Mouse (Mus musculus) ZHBTc4 (cell line): ENCODE results near the gene Dpysl5.

Source experiments
- DNase-seq: peaks from one replicate; pipeline ENCODE4 v3.0.0-alpha.2; 2011; ENCODE audit warnings: low read depth, low spot score

Dpysl5 gene

GRCm38 (mm10) chr5:30762815-30763510, 51.6 kb downstream of the Dpysl5 start:
- DNase-seq = peak; percentile 67

DNA sequence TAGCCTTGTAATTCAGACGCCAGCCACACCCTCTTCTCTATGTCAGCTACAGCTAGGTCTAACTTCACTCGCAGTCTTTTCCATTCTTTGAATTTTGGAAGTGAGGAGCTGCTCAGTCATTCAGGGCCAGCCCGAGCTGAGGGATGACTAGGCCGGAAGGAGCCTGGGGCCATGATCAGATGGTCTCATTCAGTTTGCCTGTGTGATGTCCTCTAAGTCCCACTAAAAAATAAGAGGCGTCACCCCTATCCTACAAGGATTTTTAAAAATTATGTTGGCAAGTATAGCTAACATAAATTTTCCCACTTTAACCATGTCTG, 52.1 kb downstream of the Dpysl5 start:
- no peak for DNase-seq

DNA sequence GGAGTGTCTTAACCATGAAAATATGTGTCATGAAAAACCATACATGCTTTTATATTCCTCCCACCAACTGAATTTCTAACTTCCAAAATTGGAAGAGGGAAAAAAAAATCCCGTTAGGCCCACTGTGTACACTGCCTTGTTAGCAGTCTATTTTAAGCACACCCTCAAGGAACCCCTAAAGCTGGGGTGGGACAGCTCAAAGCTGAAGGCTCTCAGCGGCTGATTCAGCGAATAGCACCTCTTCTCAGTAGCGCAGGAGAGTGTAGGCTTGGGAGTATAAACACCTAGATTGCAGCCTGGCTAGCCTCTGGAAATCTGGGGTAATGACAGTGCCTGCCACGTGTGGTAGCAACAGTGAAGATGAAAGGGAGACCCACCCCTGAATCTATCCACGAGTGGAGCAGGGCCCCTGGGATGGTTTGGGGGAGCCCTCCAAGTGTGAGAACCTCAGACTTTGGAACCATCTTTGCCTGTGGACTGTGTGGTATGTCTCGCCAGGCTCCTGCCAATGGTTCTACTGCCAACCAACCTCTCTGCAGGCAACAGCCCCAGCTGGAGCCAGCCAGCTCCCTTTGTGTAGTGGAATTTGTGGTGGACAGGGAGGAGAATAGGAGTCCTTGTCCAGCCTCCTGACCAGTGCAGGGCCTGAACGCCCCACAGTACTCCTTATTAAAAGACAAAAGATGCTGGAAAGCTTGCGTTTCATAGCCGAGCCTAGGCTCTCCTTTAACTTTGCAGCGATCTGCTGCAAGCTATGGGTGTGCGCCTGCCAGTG, 54.4 kb downstream of the Dpysl5 start:
- DNase-seq = no peak

GRCm38 (mm10) chr5:30768082-30768481, 56.7 kb downstream of the Dpysl5 start:
- no peak for DNase-seq

GRCm38 (mm10) chr5:30768598-30768997, 57.2 kb downstream of the Dpysl5 start:
- no peak for DNase-seq

DNA sequence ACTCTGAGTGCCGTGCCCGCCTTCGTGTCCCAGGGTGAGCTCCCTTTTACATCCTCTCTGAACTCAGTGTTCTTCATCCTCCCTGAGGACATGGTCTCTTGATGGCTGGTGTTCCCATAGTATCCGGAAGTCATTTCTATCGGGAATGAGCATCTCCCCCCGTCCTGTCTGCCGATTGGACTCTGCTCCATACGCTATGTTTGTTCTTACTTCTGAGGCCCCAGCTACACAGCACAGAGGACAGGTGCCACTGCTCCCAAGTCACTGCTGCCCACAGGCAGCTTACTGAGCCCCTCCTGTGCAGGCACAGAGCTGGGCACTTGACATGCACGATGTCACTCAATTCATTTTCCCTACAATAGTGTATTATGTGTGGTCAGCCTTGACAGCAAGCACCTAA, 57.7 kb downstream of the Dpysl5 start:
- DNase-seq = no peak

DNA sequence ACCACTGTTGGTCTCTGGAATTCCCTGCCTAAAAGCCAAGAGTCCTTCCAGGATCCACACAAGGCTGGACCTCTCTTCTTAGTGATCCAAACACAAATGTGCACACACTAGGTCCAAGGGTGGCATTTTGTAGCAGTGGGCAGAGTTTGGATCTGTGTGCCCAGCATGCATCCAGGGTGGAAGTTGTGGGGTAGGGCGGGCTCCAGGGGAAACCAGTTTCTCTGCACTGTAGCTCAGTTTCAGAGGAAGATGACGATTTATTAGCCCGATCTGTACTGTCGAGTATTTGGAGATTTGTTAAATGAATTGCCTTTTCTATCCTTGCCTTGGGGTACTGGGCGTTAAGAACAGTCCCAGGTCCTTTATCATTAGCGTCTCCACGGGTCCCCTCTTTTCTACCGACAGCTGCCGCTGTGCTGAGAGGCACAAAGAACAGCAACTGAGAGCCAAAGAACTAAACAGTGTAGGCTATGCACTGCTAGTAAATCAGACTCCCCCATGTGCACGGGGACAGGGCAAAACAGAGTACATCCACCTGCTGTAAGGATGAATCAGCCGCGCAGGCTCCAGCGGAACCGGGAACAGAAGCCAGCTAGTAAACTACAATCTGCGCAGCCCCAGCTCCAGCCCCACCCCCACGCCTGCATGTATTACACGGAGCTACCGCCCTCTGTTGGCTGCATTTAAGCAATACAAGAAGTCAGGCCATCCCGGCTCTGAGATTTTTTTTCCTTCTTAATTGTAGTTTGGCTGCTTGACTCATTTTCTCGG, 63.4 kb downstream of the Dpysl5 start:
- peak; percentile 91 for DNase-seq

DNA sequence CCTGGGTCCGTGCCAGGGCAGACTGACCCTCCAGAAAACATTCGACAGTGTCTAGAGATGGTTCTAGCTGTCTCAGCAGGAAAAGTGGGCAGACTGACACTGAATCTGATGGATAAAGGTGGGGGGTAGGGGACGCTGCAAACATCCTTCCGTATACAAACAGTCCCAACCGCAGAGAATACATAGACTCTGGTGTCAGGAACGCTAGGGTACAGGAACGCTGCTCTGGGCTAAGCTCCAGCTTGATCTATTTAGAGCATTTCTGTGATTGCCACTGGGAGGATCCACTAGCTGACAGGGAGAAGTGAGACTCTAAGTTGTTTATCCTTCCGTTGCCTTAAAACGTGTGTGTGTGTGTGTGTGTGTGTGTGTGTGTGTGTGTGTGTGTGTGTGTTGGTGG, 69.3 kb downstream of the Dpysl5 start:
- no peak for DNase-seq

DNA sequence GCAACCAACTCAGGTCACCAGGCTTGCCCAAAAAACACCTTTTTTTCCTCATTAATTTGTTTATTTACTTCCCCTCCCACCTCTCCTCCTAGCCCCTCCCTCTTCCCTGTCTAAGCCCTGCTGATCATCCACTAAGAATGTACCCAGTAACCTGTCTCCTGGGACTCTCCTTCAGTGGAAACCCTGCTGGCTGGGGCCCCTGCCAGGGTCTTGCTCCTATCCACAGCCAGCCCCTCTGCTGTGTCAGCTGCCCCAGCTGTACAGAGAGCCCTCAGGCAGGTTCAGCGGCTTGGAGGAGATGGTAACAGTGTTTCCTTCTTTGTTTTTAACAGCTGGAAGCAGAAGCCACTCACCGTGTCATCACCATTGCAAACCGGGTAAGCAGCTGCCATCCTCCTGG, 69.8 kb downstream of the Dpysl5 start:
- DNase-seq = no peak

DNA sequence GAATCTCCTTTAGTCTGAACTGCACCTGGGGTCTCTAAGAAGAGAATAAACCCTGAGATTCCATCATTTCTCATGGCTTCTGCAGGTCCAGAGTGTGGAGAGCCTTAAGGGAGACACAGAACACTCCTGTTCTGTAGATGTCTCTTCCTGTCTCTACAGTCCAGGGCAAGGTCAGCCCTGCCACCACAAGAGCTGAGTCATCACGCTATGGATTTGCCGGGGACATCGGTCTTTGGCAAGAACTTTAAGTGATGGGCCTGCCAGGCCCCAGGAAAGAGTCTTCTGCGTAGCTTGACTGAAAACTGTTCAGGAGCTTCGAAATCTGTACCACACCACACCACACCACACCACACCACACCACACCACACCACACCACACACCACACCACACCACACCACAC, 76.0 kb downstream of the Dpysl5 start:
- DNase-seq = no peak

DNA sequence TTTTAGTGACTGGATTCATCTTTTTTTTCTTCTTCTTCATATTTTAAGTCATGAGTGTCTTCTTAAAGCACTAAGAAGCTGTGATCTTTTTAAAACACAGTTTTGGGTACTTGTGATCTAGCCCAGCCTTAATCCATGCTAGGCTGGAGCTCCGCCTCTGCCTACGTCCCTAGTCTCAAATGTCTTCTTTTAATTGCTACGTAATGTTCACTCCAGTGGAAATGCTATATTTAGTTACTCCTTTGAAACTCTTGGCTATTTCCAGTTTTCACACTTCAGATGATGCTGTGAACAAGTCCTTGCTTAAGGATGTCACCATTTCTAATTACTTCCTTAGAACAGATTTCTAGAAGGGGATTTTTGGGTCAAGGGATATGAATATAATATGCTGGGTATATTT, 78.7 kb downstream of the Dpysl5 start:
- DNase-seq = no peak

GRCm38 (mm10) chr5:30796125-30796524, 84.8 kb downstream of the Dpysl5 start:
- peak; percentile 92 for DNase-seq

DNA sequence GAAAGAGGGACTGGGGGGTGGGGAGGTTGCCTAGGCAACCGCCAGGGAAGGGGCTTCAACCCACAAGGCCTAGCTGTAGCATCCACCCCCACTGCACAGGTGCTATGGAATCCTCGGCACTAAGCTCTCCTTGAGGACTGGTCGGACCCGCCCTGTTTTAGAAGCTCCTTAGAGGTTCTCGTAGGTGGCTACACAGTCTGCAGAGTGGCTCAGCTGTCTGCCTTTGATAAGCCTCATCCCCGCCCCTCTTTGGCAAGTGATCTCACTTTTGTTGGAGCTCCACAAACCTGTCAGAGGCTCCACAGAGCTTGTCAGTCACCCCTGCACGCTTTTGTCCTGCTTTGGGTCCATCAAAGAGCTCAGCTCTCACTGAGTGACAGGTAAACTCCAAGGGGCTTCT, 86.1 kb downstream of the Dpysl5 start:
- peak; percentile 43 for DNase-seq

- no peak for DNase-seq
Observed at GRCm38 (mm10) chr5:30797982-30798381, 86.6 kb downstream of the Dpysl5 start.

- DNase-seq = no peak
Observed at GRCm38 (mm10) chr5:30798965-30799364, 87.6 kb downstream of the Dpysl5 start.

- no peak for DNase-seq
Observed at GRCm38 (mm10) chr5:30802724-30803467, 91.5 kb downstream of the Dpysl5 start.

- peak; percentile 86 for DNase-seq
Observed at GRCm38 (mm10) chr5:30806106-30806505, 94.7 kb downstream of the Dpysl5 start.

GRCm38 (mm10) chr5:30814424-30815119, 103.2 kb downstream of the Dpysl5 start, which contains the start of gene Mapre3:
Gene Mapre3 (plus strand): TSS chr5:30814641.
- peak; percentile 98 for DNase-seq

- no peak for DNase-seq
Observed at GRCm38 (mm10) chr5:30815120-30815465, 103.7 kb downstream of the Dpysl5 start.

GRCm38 (mm10) chr5:30816261-30816791, 105.0 kb downstream of the Dpysl5 start:
- no peak for DNase-seq

- no peak for DNase-seq
Observed at GRCm38 (mm10) chr5:30818758-30819309, 107.5 kb downstream of the Dpysl5 start.
